Mouse (Mus musculus) hindbrain, postnatal 0 days (tissue): Measurements from ENCODE around the gene Suz12. TPM values are rescaled to one million over a fixed set of nuclear protein-coding genes. Genes with fewer than 3 reads are reported as not detected.
"Not testable (repeated sequence)": the region's sequence is repeated elsewhere in the genome, so short reads cannot be mapped to it uniquely, and the experiment has no call there.

Source experiments
- ATAC-seq: fragments of 200-750 bp; cut with Nextera tagmentation; 2 replicates; pipeline ENCODE4 v1.8.0; 2017; ENCODE audit warnings: mild to moderate bottlenecking, moderate TSS enrichment, moderate library complexity
- DNase-seq: peaks from one replicate; pipeline ENCODE4 v3.0.0-alpha.2; 2015; ENCODE audit warnings: low spot score
- H3K27ac ChIP-seq: fragments of 300-500 bp; sonication (generic); 2 replicates; pipeline ENCODE4 v1.5.1; 2014; ENCODE audit warnings: mild to moderate bottlenecking
- H3K27me3 ChIP-seq: fragments of 300-500 bp; sonication (generic); 2 replicates; pipeline ENCODE4 v1.6.1; 2014; ENCODE audit warnings: low read length, mixed read lengths; ENCODE audit not compliant: insufficient read depth
- H3K36me3 ChIP-seq: fragments of 300-500 bp; sonication (generic); 2 replicates; pipeline ENCODE4 v1.6.1; 2014; ENCODE audit warnings: low read length, mixed read lengths; ENCODE audit not compliant: insufficient read depth
- H3K4me1 ChIP-seq: fragments of 300-500 bp; sonication (generic); 2 replicates; pipeline ENCODE4 v1.6.1; 2014; ENCODE audit warnings: antibody characterized with exemption, low read length, mixed read lengths; ENCODE audit not compliant: insufficient read depth
- H3K4me2 ChIP-seq: fragments of 300-500 bp; sonication (generic); 2 replicates; pipeline ENCODE4 v1.6.1; 2014; ENCODE audit warnings: low read depth, mild to moderate bottlenecking, low read length, moderate library complexity, mixed read lengths
- H3K4me3 ChIP-seq: fragments of 300-500 bp; sonication (generic); 2 replicates; pipeline ENCODE4 v1.5.1; 2014; ENCODE audit warnings: low read length
- H3K9ac ChIP-seq: fragments of 300-500 bp; sonication (generic); replicated peaks from 2 replicates; pipeline ENCODE4 v1.6.1; 2014; ENCODE audit warnings: mild to moderate bottlenecking, low read length, moderate library complexity, mixed read lengths
- H3K9me3 ChIP-seq: fragments of 300-500 bp; sonication (generic); 2 replicates; pipeline ENCODE4 v1.6.1; 2016; ENCODE audit warnings: low read length, mixed read lengths
- CTCF ChIP-seq: IDR thresholded peaks from 2 replicates; pipeline ENCODE4 v1.5.1; 2016; ENCODE audit warnings: antibody characterized with exemption, control low read depth, low read depth
- WGBS: fragments of 180-500 bp; shearing (Covaris S2); extraction: QIAGEN DNeasy Blood & Tissue Kit; methylation state at CpG from one replicate; pipeline ENCODE4 v1.1.7; 2014; 5-methylcytosine and 5-hydroxymethylcytosine counted together
- polyA plus RNA-seq: library from polyadenylated mRNA; unstranded; fragments of >200 nt; fragmentation: Nextera tagmentation; extraction: Ambion mirVana; gene quantifications from 2 replicates; pipeline ENCODE4 v1.2.1, GENCODE M21; 2015
- total RNA-seq: library from RNA; depleted of rRNA; stranded (reverse); fragments of >200 nt; gene quantifications from 2 replicates; pipeline ENCODE4 v1.2.3, GENCODE M21; 2014

The Suz12 gene
- total and polyA plus RNA-seq, 2 experiments from 2014 or later = 10.8 to 15.0 TPM

GRCm38 (mm10) chr11:80053171-80053570 is 60.3 kb downstream of the Suz12 start:
- no peak for TF ChIP-seq CTCF
- Histone ChIP-seq H3K4me2 (no peak overlapping the region), H3K9me3 (no peaks in the 10 kb centered on the region), H3K4me1 (no peaks in the 10 kb centered on the region), H3K9ac (no peak overlapping the region), H3K4me3 (no peak overlapping the region), H3K27me3 (no peaks in the 10 kb centered on the region), H3K27ac (no peak overlapping the region), H3K36me3 (peaks cover 32% of the 10 kb centered on the region; the same call in 1 of the 2 replicates)
- WGBS = 89% methylated on average over 5 of the region's 5 CpGs
- no peak for DNase-seq
- no peak for ATAC-seq

- H3K9me3 ChIP-seq = no peaks in the 10 kb centered on the region
- no peak for TF ChIP-seq CTCF
- ATAC-seq (no peak), DNase-seq (no peak)
- no peaks in the 10 kb centered on the region for H3K4me1 ChIP-seq
- H3K27ac ChIP-seq = no peak overlapping the region
- peaks cover 41% of the 10 kb centered on the region; the same call in 1 of the 2 replicates for H3K36me3 ChIP-seq
- WGBS = 78% methylated on average over 4 of the region's 4 CpGs
- H3K4me2 ChIP-seq = no peak overlapping the region
- no peak overlapping the region for H3K4me3 ChIP-seq
- H3K27me3 ChIP-seq = no peaks in the 10 kb centered on the region
- H3K9ac ChIP-seq = no peak overlapping the region
Observed at GRCm38 (mm10) chr11:80054659-80055058, 61.8 kb downstream of the Suz12 start.

DNA sequence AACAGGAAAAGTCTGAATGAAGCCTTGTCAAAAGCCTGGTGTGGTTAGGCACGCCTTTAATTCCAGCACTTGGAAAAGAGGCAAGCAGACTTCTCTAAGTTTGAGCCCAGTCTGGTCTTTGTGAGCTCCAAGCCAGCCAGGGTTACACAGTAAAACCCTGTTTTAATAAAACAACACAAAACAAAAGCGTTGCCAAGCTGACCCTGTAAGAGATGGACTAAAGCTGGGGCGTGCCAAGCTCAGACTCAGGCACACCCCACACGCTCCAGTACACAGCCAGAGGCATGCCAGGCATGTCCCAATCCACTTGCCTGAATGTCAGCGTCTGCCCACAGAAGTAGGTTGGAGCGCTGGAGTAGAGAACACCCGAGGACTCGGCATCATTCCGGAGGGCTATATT is 63.2 kb downstream of the Suz12 start:
- WGBS = 81% methylated on average over 9 of the region's 9 CpGs
- Histone ChIP-seq H3K9ac (no peak overlapping the region), H3K27ac (no peak overlapping the region), H3K27me3 (no peaks in the 10 kb centered on the region), H3K4me3 (no peak overlapping the region), H3K4me2 (no peak overlapping the region), H3K4me1 (no peaks in the 10 kb centered on the region), H3K36me3 (peaks cover 41% of the 10 kb centered on the region; the same call in 1 of the 2 replicates), H3K9me3 (no peaks in the 10 kb centered on the region)
- TF ChIP-seq CTCF = no peak
- no peak for ATAC-seq
- DNase-seq = no peak

DNA sequence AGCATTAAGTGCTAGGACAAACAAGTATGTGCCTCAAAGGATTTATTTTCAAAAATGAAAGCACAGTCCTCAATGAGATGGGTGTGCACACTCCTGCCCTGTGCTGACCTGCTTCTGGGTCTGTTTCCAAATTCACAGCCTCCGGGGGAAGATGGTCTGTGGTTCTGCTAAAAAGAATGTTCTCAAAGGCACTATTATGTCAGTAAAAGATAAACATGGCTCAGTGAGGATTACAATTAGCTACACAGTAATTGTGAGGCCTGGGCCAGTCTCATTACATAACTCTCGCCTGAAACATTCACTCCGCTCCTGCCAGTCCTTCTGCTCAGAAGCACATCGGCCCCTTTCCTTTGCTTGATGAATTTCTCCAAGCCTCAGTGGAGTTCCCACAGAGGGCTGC is 69.3 kb downstream of the Suz12 start:
- H3K36me3 ChIP-seq = peaks cover 20% of the 10 kb centered on the region; the same call in 1 of the 2 replicates
- 46% methylated on average over 4 of the region's 4 CpGs for WGBS
- ATAC-seq (no peak), DNase-seq (no peak)
- H3K4me3 ChIP-seq = no peak overlapping the region
- H3K27ac ChIP-seq = peak overlapping the region; percentile 54; the same call in 1 of the 2 replicates
- no peaks in the 10 kb centered on the region for H3K9me3 ChIP-seq
- no peaks in the 10 kb centered on the region for H3K27me3 ChIP-seq
- TF ChIP-seq CTCF = no peak
- no peaks in the 10 kb centered on the region for H3K4me1 ChIP-seq
- H3K4me2 ChIP-seq = no peak overlapping the region
- no peak overlapping the region for H3K9ac ChIP-seq

DNA sequence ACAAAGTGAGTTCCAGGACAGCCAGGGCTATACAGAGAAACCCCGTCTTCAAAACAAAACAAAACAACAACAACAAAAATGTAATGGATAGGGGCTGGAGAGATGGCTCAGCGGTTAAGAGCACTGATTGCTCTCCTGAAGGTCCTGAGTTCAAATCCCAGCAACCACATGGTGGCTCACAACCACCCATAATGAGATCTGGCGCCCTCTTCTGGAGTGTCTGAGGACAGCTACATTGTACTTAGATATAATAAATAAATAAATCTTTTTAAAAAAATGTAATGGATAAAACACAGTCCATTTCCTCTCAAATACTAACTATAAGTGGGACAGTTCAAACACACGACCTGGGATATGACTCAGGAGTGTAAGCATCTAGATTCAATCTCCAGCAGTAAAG is 73.5 kb downstream of the Suz12 start:
- H3K27ac ChIP-seq, H3K27me3 ChIP-seq, DNase-seq, H3K4me1 ChIP-seq, H3K4me2 ChIP-seq, H3K4me3 ChIP-seq, H3K9ac ChIP-seq, H3K36me3 ChIP-seq, ATAC-seq, H3K9me3 ChIP-seq: not testable (repeated sequence)
- 88% methylated on average over 4 of the region's 4 CpGs for WGBS

- 81% methylated on average over 5 of the region's 5 CpGs for WGBS
- Histone ChIP-seq H3K4me1 (no peaks in the 10 kb centered on the region), H3K9me3 (no peaks in the 10 kb centered on the region), H3K36me3 (no peaks in the 10 kb centered on the region), H3K4me3 (no peak overlapping the region), H3K9ac (no peak overlapping the region), H3K4me2 (no peak overlapping the region), H3K27ac (no peak overlapping the region), H3K27me3 (no peaks in the 10 kb centered on the region)
- DNase-seq = no peak
- no peak for TF ChIP-seq CTCF
- ATAC-seq = no peak
Observed at GRCm38 (mm10) chr11:80067558-80067957, 74.7 kb downstream of the Suz12 start.

- DNase-seq = no peak
Observed at GRCm38 (mm10) chr11:80069815-80070214, 76.9 kb downstream of the Suz12 start.

More at GRCm38 (mm10) chr11:80069815-80070214, 76.9 kb downstream of the Suz12 start:
- H3K36me3 ChIP-seq = no peaks in the 10 kb centered on the region
- no peak overlapping the region for H3K4me3 ChIP-seq
- H3K4me1 ChIP-seq = no peaks in the 10 kb centered on the region
- no peak for TF ChIP-seq CTCF
- no peaks in the 10 kb centered on the region for H3K9me3 ChIP-seq
- no peak for ATAC-seq
- no peak overlapping the region for H3K27ac ChIP-seq
- 58% methylated on average over 3 of the region's 3 CpGs for WGBS
- H3K27me3 ChIP-seq = no peaks in the 10 kb centered on the region
- no peak overlapping the region for H3K9ac ChIP-seq
- H3K4me2 ChIP-seq = no peak overlapping the region
